Mouse (Mus musculus) megakaryocyte, adult 5-6 weeks (primary cell): ENCODE measurements at regions not wholly inside any gene's neighbourhood (a gene's known extent, or its start where the extent isn't known, plus 50 kb on each side); places are given as distances from the start of the nearest gene placed in this dataset.

ENCODE experiments used
- ATAC-seq: 2 replicates; pipeline ENCODE4 v1.8.0; 2016; ENCODE audit warnings: mild to moderate bottlenecking, inconsistent platforms; ENCODE audit not compliant: poor library complexity, severe bottlenecking

GRCm38 (mm10) chr14:61665815-61666214 lies 58.6 kb downstream of the Kcnrg start:
- peak; percentile 94 for ATAC-seq

- no peak for ATAC-seq
Observed at GRCm38 (mm10) chr14:61673184-61673583, 65.9 kb downstream of the Kcnrg start.

- ATAC-seq, result no peak
Observed at GRCm38 (mm10) chr14:61678107-61678506, 70.8 kb downstream of the Kcnrg start.

- peak; percentile 50 for ATAC-seq
Observed at GRCm38 (mm10) chr14:61680818-61681707, 73.8 kb downstream of the Kcnrg start.

GRCm38 (mm10) chr14:61681708-61682701 lies 74.7 kb downstream of the Kcnrg start:
- ATAC-seq, result peak; percentile 66

GRCm38 (mm10) chr14:61682721-61683355 lies 75.6 kb downstream of the Kcnrg start:
- ATAC-seq, result peak; percentile 6

- no peak for ATAC-seq
Observed at GRCm38 (mm10) chr14:61683356-61683740, 76.1 kb downstream of the Kcnrg start.

- ATAC-seq, result no peak
Observed at GRCm38 (mm10) chr14:61683791-61684411, 76.6 kb downstream of the Kcnrg start.

GRCm38 (mm10) chr14:61684473-61685230 lies 77.4 kb downstream of the Kcnrg start:
- ATAC-seq, result no peak

- ATAC-seq, result no peak
Observed at GRCm38 (mm10) chr14:61685231-61685800, 78.1 kb downstream of the Kcnrg start.

GRCm38 (mm10) chr14:61686101-61686691 lies 78.9 kb downstream of the Kcnrg start:
- no peak for ATAC-seq

GRCm38 (mm10) chr14:61686821-61687341 lies 79.6 kb downstream of the Kcnrg start:
- no peak for ATAC-seq

GRCm38 (mm10) chr14:61687346-61688012 lies 80.2 kb downstream of the Kcnrg start:
- ATAC-seq, result no peak

GRCm38 (mm10) chr14:61688013-61688520 lies 80.8 kb downstream of the Kcnrg start:
- ATAC-seq, result no peak

GRCm38 (mm10) chr14:61688666-61689065 lies 81.4 kb downstream of the Kcnrg start:
- ATAC-seq, result no peak

- peak; percentile 50 for ATAC-seq
Observed at GRCm38 (mm10) chr14:61689281-61689680, 82.0 kb downstream of the Kcnrg start.

GRCm38 (mm10) chr14:61689776-61690175 lies 82.5 kb downstream of the Kcnrg start:
- 0 out of 2 replicates have a peak, but pooled peaks have one; percentile 1 for ATAC-seq

- ATAC-seq, result no peak
Observed at GRCm38 (mm10) chr14:61691785-61692372, 84.6 kb downstream of the Kcnrg start.
